Mouse (Mus musculus): ENCODE data around the gene Sirt7.

DNA sequence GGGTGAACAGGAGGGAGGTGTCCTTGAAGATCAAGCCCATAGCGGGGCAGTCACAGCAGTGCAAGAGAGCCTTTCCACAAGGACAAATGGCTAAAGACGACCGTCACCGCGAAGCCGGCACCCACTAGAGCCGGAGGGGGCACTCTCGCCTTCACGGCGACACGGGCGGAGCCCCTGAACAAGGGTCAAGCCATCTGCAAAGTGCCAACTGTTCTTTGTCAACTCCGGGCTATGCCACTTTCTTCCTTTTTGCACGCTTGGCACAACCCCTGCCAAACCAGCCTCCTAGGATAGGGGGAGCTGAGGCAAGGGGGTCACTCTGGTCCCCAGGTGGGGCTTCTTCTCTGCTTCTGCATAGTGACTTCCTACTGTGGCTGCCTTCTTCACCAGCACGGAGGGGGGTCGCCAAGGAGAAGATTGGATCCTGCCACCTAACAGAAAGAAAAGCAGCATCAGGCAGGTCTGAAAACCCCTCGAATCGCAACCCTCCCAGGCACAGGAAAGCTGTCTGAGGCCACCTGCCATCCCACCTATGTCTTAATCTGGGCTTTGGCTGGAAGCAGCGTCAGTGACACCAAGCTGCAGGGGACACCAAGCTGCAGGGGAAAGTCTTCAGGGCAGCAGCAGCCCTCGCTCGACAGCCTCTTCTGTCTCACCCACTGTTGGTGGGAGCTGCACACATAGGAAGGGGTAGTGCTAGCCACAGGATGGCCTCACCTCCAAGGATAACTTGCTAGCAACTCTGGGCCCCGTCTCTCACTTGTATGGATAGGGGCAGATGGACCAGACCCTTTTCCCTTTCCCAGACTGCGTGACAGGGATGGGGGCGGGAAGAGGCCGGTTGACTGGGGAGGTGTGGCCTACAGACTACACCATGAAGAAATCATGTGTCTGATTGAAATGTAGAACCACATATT, 6.2 kb downstream of the Sirt7 start:
- TF ChIP-seq EP300 (IDR thresholded peaks at IDR 0.05; ENCODE audit: insufficient read depth, low read depth, low read length) (no peak), CTCF (IDR thresholded peaks at IDR 0.05) (no peak)

All from heart, adult 2 months (tissue).